Mouse (Mus musculus) lung, embryonic 16.5 days (tissue): ENCODE data around the gene Peak1. TPM values are rescaled to one million over a fixed set of nuclear protein-coding genes. Genes with fewer than 3 reads are reported as not detected.

Experiments used
- ATAC-seq: fragments of 200-750 bp; cut with Nextera tagmentation; 2 replicates; pipeline ENCODE4 v1.8.0; 2017; ENCODE audit warnings: low read depth, mild to moderate bottlenecking, moderate library complexity
- H3K27ac ChIP-seq: fragments of 300-500 bp; sonication (generic); 2 replicates; pipeline ENCODE4 v1.5.1; 2014; ENCODE audit warnings: mild to moderate bottlenecking, control low read depth, low read length
- H3K27me3 ChIP-seq: fragments of 300-500 bp; sonication (generic); 2 replicates; pipeline ENCODE4 v1.6.1; 2014; ENCODE audit warnings: low read depth, low read length, mixed read lengths; ENCODE audit not compliant: control insufficient read depth, insufficient read depth
- H3K36me3 ChIP-seq: fragments of 300-500 bp; sonication (generic); 2 replicates; pipeline ENCODE4 v1.6.1; 2014; ENCODE audit warnings: low read length; ENCODE audit not compliant: control insufficient read depth, insufficient read depth
- H3K4me1 ChIP-seq: fragments of 300-500 bp; sonication (generic); replicated peaks from 2 replicates; pipeline ENCODE4 v1.6.1; 2014; ENCODE audit warnings: low read length, mixed read lengths; ENCODE audit not compliant: control insufficient read depth, insufficient read depth
- H3K4me2 ChIP-seq: fragments of 300-500 bp; sonication (generic); 2 replicates; pipeline ENCODE4 v1.6.1; 2014; ENCODE audit warnings: low read depth, low read length, control low read depth
- H3K4me3 ChIP-seq: fragments of 300-500 bp; sonication (generic); 2 replicates; pipeline ENCODE4 v1.5.1; 2014; ENCODE audit warnings: mild to moderate bottlenecking, low read length, control low read depth
- H3K9ac ChIP-seq: fragments of 300-500 bp; sonication (generic); 2 replicates; pipeline ENCODE4 v1.6.1; 2014; ENCODE audit warnings: low read length, control low read depth
- H3K9me3 ChIP-seq: fragments of 300-500 bp; sonication (generic); 2 replicates; pipeline ENCODE4 v1.6.1; 2016; ENCODE audit warnings: low read length; ENCODE audit not compliant: control insufficient read depth
- WGBS: fragments of 180-500 bp; shearing (Covaris S2); extraction: QIAGEN DNeasy Blood & Tissue Kit; methylation state at CpG from one replicate; pipeline ENCODE4 v1.1.7; 2014; 5-methylcytosine and 5-hydroxymethylcytosine counted together
- polyA plus RNA-seq: library from polyadenylated mRNA; unstranded; fragments of >200 nt; fragmentation: Nextera tagmentation; extraction: Ambion mirVana; gene quantifications from 2 replicates; pipeline ENCODE4 v1.2.1, GENCODE M21; 2015

Gene Peak1
- polyA plus RNA-seq, 1 experiment from 2014 or later = 26.4 TPM

DNA sequence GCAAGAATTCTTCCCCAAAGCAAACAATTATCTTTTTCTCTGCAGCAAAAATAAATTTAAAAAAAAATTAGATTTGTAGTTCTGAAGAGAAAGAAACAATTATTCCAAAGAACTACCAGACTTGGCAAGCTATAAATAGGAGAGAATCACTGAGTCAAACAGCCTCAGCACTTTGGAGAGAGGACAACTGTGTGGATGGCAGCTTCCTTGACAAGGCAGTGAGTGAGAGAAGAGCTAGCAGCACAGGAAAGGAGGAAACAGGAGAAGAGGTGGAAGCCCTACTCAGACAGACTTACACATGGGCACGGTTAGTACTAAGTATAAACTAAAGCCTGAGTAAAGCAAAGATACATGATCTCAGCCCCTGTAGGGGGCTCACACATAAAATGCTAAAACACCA, 21.6 kb downstream of the Peak1 start:
- Histone ChIP-seq H3K4me2 (no peak overlapping the region), H3K27me3 (no peaks in the 10 kb centered on the region), H3K4me1 (peaks cover 5% of the 10 kb centered on the region; the same call in 1 of the 2 replicates), H3K9ac (no peak overlapping the region), H3K27ac (no peak overlapping the region), H3K4me3 (no peak overlapping the region), H3K36me3 (no peaks in the 10 kb centered on the region; the same call in 1 of the 2 replicates), H3K9me3 (no peaks in the 10 kb centered on the region; the same call in 1 of the 2 replicates)
- ATAC-seq = no peak
- 35% methylated on average over 1 of the region's 1 CpGs for WGBS

DNA sequence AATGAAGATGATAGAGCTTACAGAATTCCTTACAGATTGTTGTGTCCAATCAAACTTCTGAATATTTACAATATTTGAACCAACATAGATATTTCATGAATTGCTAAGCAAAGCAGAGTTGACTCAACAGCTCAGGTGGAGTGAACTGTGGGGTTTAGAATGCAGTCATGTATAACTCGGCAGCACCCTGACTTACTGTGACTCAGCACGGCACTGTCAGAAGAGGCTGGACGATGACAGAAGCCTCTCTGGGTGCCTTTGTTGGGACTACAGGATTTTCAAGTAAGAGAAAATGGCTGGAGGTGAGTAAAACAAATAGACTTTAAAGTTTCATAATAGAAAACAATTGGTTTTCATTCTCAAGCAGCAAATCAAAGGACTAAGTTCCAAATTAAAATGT, 25.0 kb downstream of the Peak1 start:
- Histone ChIP-seq H3K36me3 (no peaks in the 10 kb centered on the region), H3K27me3 (no peaks in the 10 kb centered on the region), H3K4me2 (no peak overlapping the region), H3K9ac (no peak overlapping the region), H3K9me3 (no peaks in the 10 kb centered on the region; the same call in 1 of the 2 replicates), H3K4me3 (no peak overlapping the region), H3K27ac (no peak overlapping the region), H3K4me1 (peaks cover 5% of the 10 kb centered on the region; the same call in 1 of the 2 replicates)
- WGBS = 80% methylated on average over 3 of the region's 3 CpGs
- no peak for ATAC-seq

DNA sequence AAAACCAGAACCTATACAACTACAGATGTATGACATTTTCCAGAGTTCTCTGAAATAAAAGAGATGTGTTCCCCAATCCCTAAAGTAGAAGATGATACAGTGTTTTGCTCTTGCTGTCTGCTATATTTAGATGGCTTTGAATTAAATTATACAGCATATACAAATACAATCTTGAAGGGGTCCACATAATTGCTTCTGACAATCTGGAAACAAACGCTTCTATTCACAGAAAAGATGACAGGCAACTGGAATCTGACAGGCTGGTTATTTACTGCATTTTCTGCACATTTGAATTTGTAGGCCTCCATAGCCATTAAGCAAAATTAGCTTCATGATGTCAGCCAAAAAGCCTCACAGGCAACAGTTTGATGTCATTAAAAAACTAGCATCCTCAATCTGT, 35.1 kb downstream of the Peak1 start:
- Histone ChIP-seq H3K4me1 (no peaks in the 10 kb centered on the region; the same call in 1 of the 2 replicates), H3K36me3 (0 out of 2 replicates have a peak, but pooled peaks cover 4% of the 10 kb centered on the region), H3K4me2 (no peak overlapping the region), H3K27me3 (no peaks in the 10 kb centered on the region), H3K27ac (no peak overlapping the region), H3K9ac (no peak overlapping the region), H3K9me3 (no peaks in the 10 kb centered on the region), H3K4me3 (no peak overlapping the region)
- ATAC-seq = no peak
- 81% methylated on average over 1 of the region's 1 CpGs for WGBS

DNA sequence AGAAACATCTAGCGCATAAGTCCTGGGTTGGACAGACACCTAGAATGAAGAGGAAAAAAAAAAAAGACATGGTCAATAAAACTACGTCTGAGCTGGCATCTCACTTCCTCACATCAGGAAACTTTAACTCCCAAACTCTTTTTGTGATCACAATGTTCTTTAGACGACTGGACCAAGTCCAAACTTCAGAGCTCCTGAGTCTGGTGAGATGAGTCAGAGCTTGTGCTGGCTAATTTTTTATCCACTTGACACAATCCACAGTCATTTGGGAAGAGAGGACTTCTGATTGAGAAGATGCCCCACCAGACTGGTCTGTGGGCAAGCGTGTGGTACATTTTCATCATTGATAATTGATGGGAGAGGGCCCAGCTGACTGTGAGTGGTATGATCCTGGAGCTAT, 43.5 kb downstream of the Peak1 start:
- H3K9ac ChIP-seq = no peak overlapping the region
- no peak overlapping the region for H3K27ac ChIP-seq
- H3K4me1 ChIP-seq = no peaks in the 10 kb centered on the region
- no peak overlapping the region for H3K4me2 ChIP-seq
- no peaks in the 10 kb centered on the region for H3K9me3 ChIP-seq
- 49% methylated on average over 4 of the region's 4 CpGs for WGBS
- H3K27me3 ChIP-seq = no peaks in the 10 kb centered on the region
- H3K4me3 ChIP-seq = no peak overlapping the region
- ATAC-seq = no peak
- H3K36me3 ChIP-seq = no peaks in the 10 kb centered on the region; the same call in 1 of the 2 replicates

DNA sequence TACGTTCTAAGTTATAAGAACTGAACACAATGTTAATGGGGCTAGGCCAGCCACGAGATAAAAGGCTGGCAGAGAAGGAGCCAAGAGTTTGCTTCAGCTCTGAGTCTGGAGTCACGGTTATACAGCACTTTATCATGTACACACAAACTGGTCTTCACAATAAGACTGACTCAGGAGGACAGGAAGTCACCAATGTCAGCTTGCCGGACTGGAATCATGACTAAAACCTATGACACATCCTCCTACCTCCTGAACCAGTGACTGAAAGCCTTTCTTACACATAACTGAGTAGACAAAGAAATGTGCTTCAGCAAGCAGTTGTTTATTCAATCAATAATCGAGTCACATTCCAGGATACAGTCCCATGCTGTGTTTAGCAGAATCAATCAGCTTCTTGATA, 47.2 kb downstream of the Peak1 start:
- Histone ChIP-seq H3K9me3 (no peaks in the 10 kb centered on the region), H3K9ac (no peak overlapping the region), H3K27ac (no peak overlapping the region), H3K27me3 (no peaks in the 10 kb centered on the region), H3K4me1 (no peaks in the 10 kb centered on the region), H3K4me3 (no peak overlapping the region), H3K4me2 (no peak overlapping the region), H3K36me3 (no peaks in the 10 kb centered on the region; the same call in 1 of the 2 replicates)
- 0 out of 2 replicates have a peak, but pooled peaks have one; percentile 26 for ATAC-seq
- 46% methylated on average over 5 of the region's 5 CpGs for WGBS

DNA sequence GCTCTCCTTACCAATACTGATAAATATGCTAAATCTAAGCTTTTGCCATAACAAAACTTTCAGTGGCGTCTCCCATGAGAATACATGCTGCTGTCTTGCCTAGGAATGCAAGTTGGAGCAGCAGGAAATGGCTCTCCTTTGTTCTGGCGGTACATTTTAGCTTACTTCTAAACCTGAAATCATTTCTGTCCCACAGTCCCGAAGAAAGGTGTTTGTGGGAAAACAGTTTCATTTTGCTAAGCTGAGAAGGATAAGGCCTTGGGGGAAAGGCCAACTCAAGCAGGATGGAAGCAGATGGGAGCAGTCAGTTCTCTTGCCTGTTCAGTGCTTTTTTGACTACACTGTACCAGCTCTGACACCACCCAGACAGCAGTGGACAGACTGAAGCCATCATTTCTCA, 49.1 kb downstream of the Peak1 start:
- no peak for ATAC-seq
- Histone ChIP-seq H3K4me2 (no peak overlapping the region), H3K9ac (no peak overlapping the region), H3K27ac (0 out of 2 replicates have a peak overlapping the region, but pooled peaks have one; percentile 4), H3K27me3 (no peaks in the 10 kb centered on the region), H3K36me3 (no peaks in the 10 kb centered on the region; the same call in 1 of the 2 replicates), H3K4me1 (peaks cover 4% of the 10 kb centered on the region; the same call in 1 of the 2 replicates), H3K9me3 (no peaks in the 10 kb centered on the region), H3K4me3 (no peak overlapping the region)
- 51% methylated on average over 3 of the region's 3 CpGs for WGBS

DNA sequence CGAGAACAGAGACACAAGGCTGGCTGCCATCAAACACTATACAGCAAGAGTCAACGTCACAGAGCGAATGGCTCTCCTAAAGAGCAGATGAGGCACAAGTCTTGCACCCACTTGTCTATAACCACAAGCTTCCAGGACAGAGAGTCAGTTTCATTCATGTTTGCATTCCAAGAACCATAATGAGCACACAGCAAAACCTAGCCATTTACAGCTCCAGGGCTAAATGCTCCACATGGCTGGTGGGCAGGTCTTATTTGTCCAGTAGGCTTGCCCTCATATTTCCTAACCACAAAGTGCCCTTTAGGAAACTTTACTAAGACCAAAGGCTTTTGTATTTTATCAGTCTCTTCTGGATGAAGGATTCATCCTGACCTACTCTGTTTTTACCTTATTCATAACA, 54.6 kb downstream of the Peak1 start:
- Histone ChIP-seq H3K4me3 (no peak overlapping the region), H3K27me3 (no peaks in the 10 kb centered on the region), H3K4me1 (peaks cover 13% of the 10 kb centered on the region), H3K27ac (no peak overlapping the region), H3K9me3 (no peaks in the 10 kb centered on the region), H3K9ac (no peak overlapping the region), H3K36me3 (no peaks in the 10 kb centered on the region), H3K4me2 (no peak overlapping the region)
- peak; percentile 41; the same call in 1 of the 2 replicates for ATAC-seq
- 73% methylated on average over 3 of the region's 3 CpGs for WGBS

DNA sequence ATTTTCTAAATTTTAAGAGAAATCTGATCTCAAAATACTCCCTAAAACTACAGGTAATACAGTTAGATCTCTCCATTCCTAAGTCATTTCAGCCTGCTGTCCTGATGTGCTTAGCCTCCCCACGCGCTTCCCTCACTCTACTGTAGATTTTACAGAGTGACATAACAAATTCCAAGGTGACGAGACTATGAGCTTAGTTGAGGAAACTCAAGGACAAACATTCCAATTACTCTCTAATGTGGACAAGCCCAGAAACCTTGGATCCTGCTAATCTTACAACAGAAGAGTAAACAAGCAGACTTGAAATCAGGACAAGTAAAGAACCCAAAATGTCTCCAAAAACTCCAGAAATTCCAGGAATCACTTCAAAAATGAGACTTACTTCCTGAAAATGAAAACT, 58.6 kb downstream of the Peak1 start:
- ATAC-seq = no peak
- peaks cover 17% of the 10 kb centered on the region for H3K4me1 ChIP-seq
- H3K36me3 ChIP-seq = no peaks in the 10 kb centered on the region
- H3K27me3 ChIP-seq = no peaks in the 10 kb centered on the region
- 52% methylated on average over 3 of the region's 3 CpGs for WGBS
- no peak overlapping the region for H3K9ac ChIP-seq
- no peak overlapping the region for H3K4me2 ChIP-seq
- no peaks in the 10 kb centered on the region for H3K9me3 ChIP-seq
- H3K4me3 ChIP-seq = no peak overlapping the region
- H3K27ac ChIP-seq = no peak overlapping the region

DNA sequence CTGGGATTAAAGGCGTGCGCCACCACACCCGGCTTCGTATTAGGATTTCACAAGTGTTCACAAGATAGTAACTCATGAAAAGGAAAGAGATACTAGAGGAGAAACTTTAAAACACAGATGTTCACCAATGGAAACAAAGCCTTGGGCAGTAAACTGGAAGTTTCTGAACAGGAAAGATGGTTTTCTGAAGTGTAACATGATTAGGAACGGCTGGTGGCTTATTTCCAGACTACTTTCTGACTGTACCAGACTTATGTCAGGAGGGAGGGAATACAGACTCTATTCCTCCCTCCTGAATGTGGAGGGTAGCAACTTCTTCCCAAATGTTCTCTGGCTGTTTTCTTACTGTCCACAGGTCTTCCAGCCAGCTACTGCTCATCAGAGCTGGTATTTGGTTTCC, 62.7 kb downstream of the Peak1 start:
- Histone ChIP-seq H3K27ac (peak overlapping the region; percentile 61), H3K4me3 (no peak overlapping the region), H3K4me2 (no peak overlapping the region), H3K9me3 (no peaks in the 10 kb centered on the region), H3K27me3 (no peaks in the 10 kb centered on the region), H3K36me3 (no peaks in the 10 kb centered on the region), H3K4me1 (peaks cover 11% of the 10 kb centered on the region), H3K9ac (no peak overlapping the region)
- 85% methylated on average over 5 of the region's 5 CpGs for WGBS
- no peak for ATAC-seq

DNA sequence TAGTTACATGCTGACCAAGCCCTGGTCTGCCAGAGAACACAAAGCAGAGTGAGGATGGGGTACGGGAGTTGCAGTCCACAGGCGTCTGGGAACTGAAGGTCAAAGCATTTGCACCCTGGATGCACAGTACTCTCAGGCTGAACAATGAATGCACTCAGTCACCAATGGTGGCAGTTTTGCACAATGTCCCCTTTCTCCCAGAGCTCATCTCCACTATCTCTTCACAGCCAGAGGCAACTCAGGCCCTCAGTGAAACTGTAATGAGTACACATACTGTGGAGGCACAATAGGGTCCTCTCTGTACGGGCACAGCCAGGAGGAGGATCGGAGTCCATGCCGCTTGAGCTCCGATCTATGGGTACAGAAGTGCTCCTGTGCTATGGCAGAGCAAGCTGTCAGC, 71.5 kb downstream of the Peak1 start:
- Histone ChIP-seq H3K27me3 (no peaks in the 10 kb centered on the region), H3K4me2 (no peak overlapping the region), H3K4me1 (no peaks in the 10 kb centered on the region), H3K9me3 (no peaks in the 10 kb centered on the region), H3K27ac (no peak overlapping the region), H3K36me3 (no peaks in the 10 kb centered on the region), H3K4me3 (no peak overlapping the region), H3K9ac (no peak overlapping the region)
- WGBS = 85% methylated on average over 6 of the region's 6 CpGs
- no peak for ATAC-seq
